Mouse (Mus musculus) E14TG2a.4 (cell line): ENCODE results near the gene Slc18a2.

ENCODE experiments used
- H3K27me3 ChIP-seq: 2 replicates; pipeline ENCODE4 v1.6.1; 2014; ENCODE audit warnings: low read length, control low read depth; ENCODE audit not compliant: insufficient read depth
- H3K36me3 ChIP-seq: 2 replicates; pipeline ENCODE4 v1.6.1; 2014; ENCODE audit warnings: low read length, control low read depth; ENCODE audit not compliant: insufficient read depth
- H3K4me1 ChIP-seq: replicated peaks from 2 replicates; pipeline ENCODE4 v1.6.1; 2014; ENCODE audit warnings: low read depth, low read length, control low read depth
- H3K4me3 ChIP-seq: replicated peaks from 2 replicates; pipeline ENCODE4 v1.5.1; 2014; ENCODE audit warnings: mild to moderate bottlenecking, low read length
- H3K9me3 ChIP-seq: 2 replicates; pipeline ENCODE4 v1.6.1; 2014; ENCODE audit warnings: low read length, control low read depth
- CTCF ChIP-seq: conservative IDR thresholded peaks from 2 replicates; pipeline ENCODE4 v1.5.1; 2014; ENCODE audit warnings: low read length
- NANOG ChIP-seq: IDR thresholded peaks from 2 replicates; pipeline ENCODE4 v1.6.1; 2014; ENCODE audit warnings: borderline replicate concordance, low read length, mixed read lengths
- POU5F1 ChIP-seq: IDR thresholded peaks from 2 replicates; pipeline ENCODE4 v1.6.1; 2014; ENCODE audit warnings: low read length, borderline replicate concordance

Slc18a2 gene

DNA sequence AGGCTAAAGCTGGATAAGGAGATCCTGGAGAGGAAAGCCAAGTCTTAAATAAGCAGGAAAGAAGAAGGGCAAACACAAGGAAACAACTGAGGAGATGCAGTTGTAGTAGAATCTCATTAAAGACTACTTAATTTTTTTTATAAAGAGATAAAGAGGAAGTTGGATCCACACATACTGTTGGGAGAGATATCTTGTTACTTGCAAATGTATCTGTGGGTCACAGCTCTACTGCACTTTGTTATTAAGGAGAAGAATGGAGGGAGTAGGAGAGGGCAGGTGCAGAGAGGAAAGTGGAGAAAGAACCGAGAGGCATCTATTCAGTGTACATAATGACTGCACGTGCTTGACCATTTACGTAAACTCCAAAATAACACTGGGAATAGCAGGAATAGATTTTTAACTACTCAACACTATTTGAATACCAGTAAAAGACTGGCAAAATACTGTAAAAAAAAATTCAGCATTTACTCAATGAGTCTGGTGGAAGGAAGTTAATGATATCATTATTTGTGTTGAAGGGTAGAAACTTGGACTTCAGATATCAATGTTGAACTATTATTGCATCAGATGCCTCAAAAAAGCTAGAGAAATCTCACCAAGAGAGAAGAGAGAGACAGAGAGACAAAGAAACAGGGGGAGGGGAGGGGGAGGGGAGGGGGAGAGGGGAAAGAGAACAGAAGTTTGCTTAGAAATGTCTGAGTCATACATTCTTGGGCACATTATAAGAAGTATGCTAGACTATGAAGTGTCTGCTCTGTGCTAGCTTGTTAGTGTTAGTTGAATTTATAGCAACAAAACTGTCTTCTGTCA lies 77.4 kb downstream of the Slc18a2 start:
- TF ChIP-seq CTCF = no peak
- TF ChIP-seq NANOG = no peak
- TF ChIP-seq POU5F1 = no peak
- Histone ChIP-seq H3K27me3 (no peaks in the 10 kb centered on the region), H3K9me3 (no peaks in the 10 kb centered on the region)

DNA sequence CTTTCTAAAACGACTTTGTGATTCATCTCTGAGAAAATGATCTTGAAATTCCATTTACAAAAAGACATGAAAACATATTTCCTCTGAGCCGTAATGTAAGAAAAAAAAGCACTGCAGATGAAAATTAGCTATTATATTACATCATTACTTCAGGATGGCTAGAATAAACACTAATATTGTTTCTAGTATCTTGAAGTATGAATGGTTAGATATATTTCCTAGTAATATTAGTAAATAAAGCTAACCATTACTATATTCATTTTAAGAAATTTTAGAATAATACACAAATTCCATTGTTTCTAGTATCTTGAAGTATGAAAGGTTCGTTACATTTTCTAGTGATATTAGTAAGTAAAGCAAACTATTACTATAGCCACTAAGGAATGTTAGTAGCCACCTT lies 79.2 kb downstream of the Slc18a2 start:
- no peak overlapping the region for H3K4me3 ChIP-seq
- H3K9me3 ChIP-seq = no peaks in the 10 kb centered on the region
- peaks cover 8% of the 10 kb centered on the region for H3K27me3 ChIP-seq
- H3K4me1 ChIP-seq = peaks cover 23% of the 10 kb centered on the region
- peaks cover 4% of the 10 kb centered on the region; the same call in 1 of the 2 replicates for H3K36me3 ChIP-seq
- no peak for TF ChIP-seq NANOG
- no peak for TF ChIP-seq CTCF
- no peak for TF ChIP-seq POU5F1

More for the DNA sequence above, 77.4 kb downstream of the Slc18a2 start:
- H3K4me3 ChIP-seq = no peak overlapping the region
- H3K4me1 ChIP-seq = peaks cover 7% of the 10 kb centered on the region
- H3K36me3 ChIP-seq = peaks cover 4% of the 10 kb centered on the region; the same call in 1 of the 2 replicates

DNA sequence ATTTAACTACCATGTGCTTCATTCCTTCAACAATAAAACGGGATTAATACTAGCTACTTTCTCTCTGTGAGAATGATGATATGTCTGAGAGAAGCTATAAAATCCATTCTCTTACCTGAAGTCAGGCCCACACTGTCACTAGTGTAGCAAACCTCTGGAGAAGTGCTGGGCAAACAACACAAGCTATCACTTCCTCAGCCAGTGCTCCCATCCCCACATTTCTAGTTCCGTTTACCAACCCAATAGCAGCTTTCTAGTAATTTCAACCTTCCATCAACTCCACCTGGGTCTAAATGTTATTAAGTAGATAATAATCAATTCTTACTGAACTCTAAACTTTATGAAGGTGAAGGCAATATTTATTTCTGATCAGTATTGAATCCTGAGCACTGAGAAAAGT lies 82.3 kb downstream of the Slc18a2 start:
- no peaks in the 10 kb centered on the region for H3K9me3 ChIP-seq
- H3K4me3 ChIP-seq = no peak overlapping the region
- peaks cover 34% of the 10 kb centered on the region for H3K4me1 ChIP-seq
- no peak for TF ChIP-seq CTCF
- no peak for TF ChIP-seq NANOG
- no peak for TF ChIP-seq POU5F1
- no peaks in the 10 kb centered on the region for H3K36me3 ChIP-seq
- H3K27me3 ChIP-seq = peaks cover 19% of the 10 kb centered on the region

DNA sequence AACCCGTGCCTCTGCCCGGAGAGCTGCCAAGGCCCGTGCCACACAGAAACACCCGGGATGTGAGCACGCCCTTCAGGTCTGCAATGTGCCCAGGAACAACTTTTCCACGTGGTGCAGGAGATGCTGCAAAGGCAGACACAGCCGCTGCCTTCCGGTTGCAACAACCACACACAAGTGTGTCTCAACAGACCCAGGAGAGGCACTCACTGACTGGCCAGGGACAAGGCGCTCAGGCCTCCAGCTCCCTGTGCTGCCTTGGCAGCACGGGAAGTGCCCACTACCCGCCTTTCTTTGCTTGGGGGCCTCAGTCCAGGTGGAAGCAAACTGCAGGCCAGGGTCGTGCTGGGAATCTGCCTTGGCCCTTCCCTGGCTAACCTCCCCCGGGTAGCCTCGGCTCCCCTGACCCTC lies 83.6 kb downstream of the Slc18a2 start:
- TF ChIP-seq POU5F1 = no peak
- no peak for TF ChIP-seq NANOG
- no peak for TF ChIP-seq CTCF
- H3K4me1 ChIP-seq = peaks cover 34% of the 10 kb centered on the region
- H3K27me3 ChIP-seq = peaks cover 30% of the 10 kb centered on the region
- H3K36me3 ChIP-seq = no peaks in the 10 kb centered on the region
- no peaks in the 10 kb centered on the region for H3K9me3 ChIP-seq
- H3K4me3 ChIP-seq = peak overlapping the region; percentile 94

GRCm38 (mm10) chr19:59345081-59345657 lies 84.5 kb downstream of the Slc18a2 start:
- H3K4me3 ChIP-seq = peak overlapping the region; percentile 94
- TF ChIP-seq CTCF (no peak), POU5F1 (no peak), NANOG (no peak)
- H3K9me3 ChIP-seq = no peaks in the 10 kb centered on the region
- peaks cover 34% of the 10 kb centered on the region for H3K4me1 ChIP-seq
- H3K36me3 ChIP-seq = no peaks in the 10 kb centered on the region
- H3K27me3 ChIP-seq = peaks cover 35% of the 10 kb centered on the region
